Mouse (Mus musculus): ENCODE results near the gene Gamt.

The Gamt gene

DNA sequence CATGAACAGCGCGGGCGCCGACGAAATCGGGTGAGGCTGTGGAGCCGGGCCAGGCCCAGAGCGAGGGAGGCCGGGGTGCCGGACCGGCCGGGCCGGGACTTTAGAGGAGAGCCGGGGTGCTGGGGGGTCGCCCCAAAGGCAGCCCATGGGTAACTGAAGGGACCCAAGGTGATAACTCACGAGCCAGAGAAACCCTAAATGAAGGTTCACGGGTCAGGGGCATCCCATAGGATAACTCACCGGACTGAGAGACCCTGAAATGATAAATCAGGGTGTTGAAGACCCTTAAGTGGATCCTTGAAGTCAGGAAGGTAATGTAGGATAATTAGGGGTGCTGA lies 4.3 kb upstream of the Gamt start:
- no peak for TF ChIP-seq CTCF (conservative IDR thresholded peaks at IDR 0.05; ENCODE audit: low read length)
- TF ChIP-seq POU5F1 (IDR thresholded peaks at IDR 0.05; ENCODE audit: borderline replicate concordance, low read length): no peak
- TF ChIP-seq NANOG (IDR thresholded peaks at IDR 0.05; ENCODE audit: borderline replicate concordance, low read length): no peak

DNA sequence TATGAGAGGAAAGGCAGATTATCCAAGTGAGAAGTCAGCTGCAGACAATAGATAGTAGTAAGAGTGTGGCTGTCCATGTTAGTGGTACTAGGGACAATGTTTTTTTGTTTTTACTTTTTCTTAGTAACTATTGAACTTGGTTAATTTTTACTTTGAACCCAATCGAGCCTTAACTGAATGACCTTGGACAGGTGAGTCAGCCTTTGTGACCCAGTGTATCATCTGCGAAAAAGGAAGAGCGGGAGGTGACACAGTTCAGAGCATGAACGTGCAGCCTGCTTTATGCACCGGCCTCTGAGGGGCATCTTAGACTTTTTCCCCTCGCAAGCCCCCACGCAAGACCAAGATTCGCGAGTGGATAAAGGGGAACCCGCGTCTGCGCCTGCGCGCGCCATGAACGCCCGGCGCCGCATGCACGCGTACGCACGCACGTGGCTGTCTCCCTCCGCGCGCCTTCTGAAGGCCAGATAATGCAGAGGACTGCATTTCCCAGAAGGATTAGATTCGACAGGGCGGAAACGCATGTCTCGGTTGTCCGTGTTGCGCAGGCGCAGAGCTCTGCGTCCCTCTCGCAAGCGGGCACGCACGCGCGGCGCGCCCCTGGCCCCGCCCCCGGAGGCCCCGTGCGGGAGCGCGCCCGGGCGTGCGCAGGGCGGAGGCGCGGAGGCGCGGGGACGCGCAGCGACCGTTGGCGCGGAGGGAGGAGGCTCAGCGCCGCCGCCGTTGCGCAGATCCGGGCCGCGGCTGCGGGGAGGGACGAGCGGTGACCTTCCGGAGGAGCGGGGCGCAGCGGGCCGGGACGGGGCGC lies 3.7 kb upstream of the Gamt start:
- no peaks in the 10 kb centered on the region for H3K9me3 ChIP-seq (ENCODE audit: low read length)
- TF ChIP-seq NANOG (IDR thresholded peaks at IDR 0.05; ENCODE audit: borderline replicate concordance, low read length): no peak
- no peak for TF ChIP-seq POU5F1 (IDR thresholded peaks at IDR 0.05; ENCODE audit: borderline replicate concordance, low read length)
- TF ChIP-seq CTCF (conservative IDR thresholded peaks at IDR 0.05; ENCODE audit: low read length): no peak
- H3K36me3 ChIP-seq (ENCODE audit: insufficient read depth, low read length): peaks cover 35% of the 10 kb centered on the region
- H3K4me3 ChIP-seq (replicated peaks; ENCODE audit: low read length): peak overlapping the region; percentile 99
- peaks cover 68% of the 10 kb centered on the region for H3K4me1 ChIP-seq (replicated peaks; ENCODE audit: low read depth, low read length)
- H3K27me3 ChIP-seq (ENCODE audit: insufficient read depth, low read length): peaks cover 11% of the 10 kb centered on the region

More for the DNA sequence above, 4.3 kb upstream of the Gamt start:
- Histone ChIP-seq H3K27me3 (ENCODE audit: insufficient read depth, low read length) (peaks cover 6% of the 10 kb centered on the region), H3K9me3 (ENCODE audit: low read length) (no peaks in the 10 kb centered on the region), H3K4me3 (replicated peaks; ENCODE audit: low read length) (peak overlapping the region; percentile 99), H3K4me1 (replicated peaks; ENCODE audit: low read depth, low read length) (peaks cover 68% of the 10 kb centered on the region), H3K36me3 (ENCODE audit: insufficient read depth, low read length) (peaks cover 40% of the 10 kb centered on the region)

DNA sequence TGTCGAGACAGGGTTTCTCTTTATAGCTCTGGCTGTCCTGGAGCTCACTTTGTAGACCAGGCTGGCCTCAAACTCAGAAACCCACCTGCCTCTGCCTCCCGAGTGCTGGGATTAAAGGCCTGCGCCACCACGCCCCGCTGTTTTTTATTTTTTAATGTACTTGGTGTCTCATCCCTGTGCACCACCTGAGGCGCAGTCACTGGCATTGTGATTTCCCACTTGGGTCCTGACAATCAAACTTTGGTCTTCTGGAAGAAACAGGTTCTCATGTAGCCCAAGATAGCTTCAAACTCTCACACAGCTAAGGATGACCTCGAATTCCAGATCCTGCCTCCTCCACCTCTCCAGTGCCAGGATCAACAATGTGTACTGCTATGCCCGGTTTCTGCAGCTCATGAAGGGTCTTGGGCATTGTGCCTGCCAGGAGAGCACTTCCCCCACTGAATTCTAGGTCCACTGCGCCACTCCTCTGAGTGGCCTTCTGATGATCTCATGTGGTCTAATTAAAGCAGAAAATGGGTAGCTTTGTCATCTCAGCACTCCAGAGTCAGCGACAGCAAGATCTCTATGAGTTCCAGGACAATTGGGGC lies 2.1 kb upstream of the Gamt start:
- Histone ChIP-seq H3K4me1 (replicated peaks; ENCODE audit: low read depth, low read length) (peaks cover 69% of the 10 kb centered on the region), H3K27me3 (ENCODE audit: insufficient read depth, low read length) (peaks cover 17% of the 10 kb centered on the region), H3K4me3 (replicated peaks; ENCODE audit: low read length) (no peak overlapping the region; the same call in 1 of the 2 replicates), H3K9me3 (ENCODE audit: low read length) (no peaks in the 10 kb centered on the region), H3K36me3 (ENCODE audit: insufficient read depth, low read length) (peaks cover 35% of the 10 kb centered on the region)
- TF ChIP-seq POU5F1 (IDR thresholded peaks at IDR 0.05; ENCODE audit: borderline replicate concordance, low read length): no peak
- TF ChIP-seq CTCF (conservative IDR thresholded peaks at IDR 0.05; ENCODE audit: low read length): no peak
- no peak for TF ChIP-seq NANOG (IDR thresholded peaks at IDR 0.05; ENCODE audit: borderline replicate concordance, low read length)

DNA sequence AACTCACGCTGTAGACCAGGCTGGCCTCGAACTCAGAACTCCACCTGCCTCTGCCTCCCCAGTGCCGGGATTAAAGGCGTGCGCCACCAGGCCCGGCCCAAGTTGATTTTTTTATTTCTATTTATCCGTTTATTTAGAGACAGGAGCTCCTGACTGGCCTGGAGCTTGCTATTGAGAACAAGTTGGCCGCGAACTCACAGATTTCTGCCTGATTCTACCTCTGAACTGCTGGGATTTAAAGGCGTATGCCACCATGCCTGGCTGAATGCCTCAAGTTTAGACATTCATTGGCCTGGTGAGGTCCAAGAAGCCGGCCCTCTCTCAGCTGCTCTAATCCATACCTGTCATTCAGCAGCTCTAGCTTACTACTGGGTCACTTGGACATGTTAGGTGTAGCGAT lies 1.4 kb upstream of the Gamt start:
- peaks cover 34% of the 10 kb centered on the region for H3K36me3 ChIP-seq (ENCODE audit: insufficient read depth, low read length)
- H3K27me3 ChIP-seq (ENCODE audit: insufficient read depth, low read length): peaks cover 17% of the 10 kb centered on the region
- peaks cover 67% of the 10 kb centered on the region for H3K4me1 ChIP-seq (replicated peaks; ENCODE audit: low read depth, low read length)
- TF ChIP-seq POU5F1 (IDR thresholded peaks at IDR 0.05; ENCODE audit: borderline replicate concordance, low read length): no peak
- H3K9me3 ChIP-seq (ENCODE audit: low read length): no peaks in the 10 kb centered on the region
- H3K4me3 ChIP-seq (replicated peaks; ENCODE audit: low read length): peak overlapping the region; percentile 80

DNA sequence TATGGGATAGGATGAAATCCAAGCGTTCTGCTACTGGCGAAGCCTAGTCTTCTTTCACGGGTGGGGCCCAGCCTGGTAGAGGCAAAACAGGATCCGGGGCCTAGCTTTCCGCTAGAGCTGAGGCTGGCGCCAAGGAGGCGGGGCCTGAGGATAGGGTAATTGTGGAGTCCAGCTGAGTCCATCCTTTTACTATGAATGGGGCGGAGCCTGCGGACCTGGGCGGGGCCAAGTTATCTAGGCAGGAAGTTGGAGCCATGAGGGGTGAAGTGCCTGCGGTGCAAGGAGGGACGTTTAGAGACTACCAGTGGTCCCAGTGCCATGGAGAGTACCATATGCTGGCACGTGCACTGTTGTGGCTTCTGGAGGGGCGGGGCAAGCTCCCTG lies 765 bp upstream of the Gamt start:
- H3K9me3 ChIP-seq (ENCODE audit: low read length): no peaks in the 10 kb centered on the region
- peaks cover 35% of the 10 kb centered on the region for H3K36me3 ChIP-seq (ENCODE audit: insufficient read depth, low read length)
- H3K4me3 ChIP-seq (replicated peaks; ENCODE audit: low read length): peak overlapping the region; percentile 80
- peaks cover 67% of the 10 kb centered on the region for H3K4me1 ChIP-seq (replicated peaks; ENCODE audit: low read depth, low read length)
- TF ChIP-seq CTCF (conservative IDR thresholded peaks at IDR 0.05; ENCODE audit: low read length): no peak
- no peak for TF ChIP-seq POU5F1 (IDR thresholded peaks at IDR 0.05; ENCODE audit: borderline replicate concordance, low read length)
- TF ChIP-seq NANOG (IDR thresholded peaks at IDR 0.05; ENCODE audit: borderline replicate concordance, low read length): no peak
- peaks cover 17% of the 10 kb centered on the region for H3K27me3 ChIP-seq (ENCODE audit: insufficient read depth, low read length)

DNA sequence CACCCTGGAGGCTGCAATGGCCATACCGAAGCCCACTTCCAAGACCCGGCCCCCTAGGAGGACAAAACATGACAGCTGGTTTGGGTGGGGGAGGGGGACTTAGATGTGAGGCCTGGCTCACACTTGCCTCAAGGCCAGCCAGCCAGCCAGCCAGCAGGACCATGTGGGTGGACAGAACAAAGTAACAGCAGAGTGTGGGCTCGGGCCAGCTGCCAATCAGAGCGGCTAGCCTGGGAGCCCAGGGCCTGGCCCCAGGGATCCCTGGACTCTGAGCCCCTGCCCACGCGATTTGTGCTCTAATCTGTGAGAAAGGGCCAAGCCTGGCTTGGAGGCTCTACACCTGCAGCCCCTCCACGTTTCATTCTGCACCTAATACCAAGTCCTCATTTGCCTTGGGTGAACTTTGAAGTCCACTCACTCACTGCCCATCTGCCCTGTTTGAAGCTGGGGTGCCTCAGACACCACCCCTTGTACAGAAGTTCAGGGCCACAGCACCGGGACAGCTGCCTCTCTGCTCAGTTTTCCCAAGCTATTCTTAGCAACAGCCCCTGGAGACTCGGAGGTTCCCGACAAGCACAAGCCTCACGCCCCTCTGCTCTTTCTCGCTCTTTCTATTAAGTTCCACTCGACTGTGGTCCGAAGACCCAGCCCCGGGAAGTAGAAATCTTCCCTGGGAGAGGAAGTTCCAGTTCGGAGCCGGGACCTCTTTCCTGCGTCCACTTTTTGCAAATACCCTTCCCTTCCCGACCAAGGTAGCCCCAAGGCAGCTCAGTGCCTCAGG lies 761 bp downstream of the Gamt start:
- Histone ChIP-seq H3K9me3 (ENCODE audit: low read length) (no peaks in the 10 kb centered on the region), H3K36me3 (ENCODE audit: insufficient read depth, low read length) (peaks cover 45% of the 10 kb centered on the region), H3K27me3 (ENCODE audit: insufficient read depth, low read length) (peaks cover 17% of the 10 kb centered on the region), H3K4me3 (replicated peaks; ENCODE audit: low read length) (peak overlapping the region; percentile 80), H3K4me1 (replicated peaks; ENCODE audit: low read depth, low read length) (peaks cover 71% of the 10 kb centered on the region)
- no peak for TF ChIP-seq POU5F1 (IDR thresholded peaks at IDR 0.05; ENCODE audit: borderline replicate concordance, low read length)
- TF ChIP-seq NANOG (IDR thresholded peaks at IDR 0.05; ENCODE audit: borderline replicate concordance, low read length): no peak

DNA sequence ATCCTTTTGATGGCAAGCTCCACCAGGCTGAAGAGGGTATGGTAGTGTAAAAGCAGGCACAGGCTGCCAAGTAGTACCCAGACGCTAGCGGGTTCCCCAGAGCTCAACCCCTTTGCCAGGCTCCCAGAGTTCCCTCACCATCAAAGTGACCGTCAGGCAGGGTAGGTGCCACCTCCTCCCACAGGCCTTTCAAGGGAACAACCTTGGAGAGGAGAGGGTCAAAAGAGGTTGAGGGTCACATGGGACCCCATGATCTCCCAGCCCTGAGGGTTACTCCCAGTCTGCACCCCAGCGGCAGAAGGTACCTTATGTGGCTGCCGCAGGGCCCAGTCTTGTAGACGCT lies 1.4 kb downstream of the Gamt start:
- H3K27me3 ChIP-seq (ENCODE audit: insufficient read depth, low read length): peaks cover 17% of the 10 kb centered on the region
- H3K4me3 ChIP-seq (replicated peaks; ENCODE audit: low read length): peak overlapping the region; percentile 80
- H3K9me3 ChIP-seq (ENCODE audit: low read length): no peaks in the 10 kb centered on the region
- TF ChIP-seq CTCF (conservative IDR thresholded peaks at IDR 0.05; ENCODE audit: low read length) (no peak), NANOG (IDR thresholded peaks at IDR 0.05; ENCODE audit: borderline replicate concordance, low read length) (no peak), POU5F1 (IDR thresholded peaks at IDR 0.05; ENCODE audit: borderline replicate concordance, low read length) (no peak)
- peaks cover 51% of the 10 kb centered on the region for H3K36me3 ChIP-seq (ENCODE audit: insufficient read depth, low read length)
- peaks cover 77% of the 10 kb centered on the region for H3K4me1 ChIP-seq (replicated peaks; ENCODE audit: low read depth, low read length)

DNA sequence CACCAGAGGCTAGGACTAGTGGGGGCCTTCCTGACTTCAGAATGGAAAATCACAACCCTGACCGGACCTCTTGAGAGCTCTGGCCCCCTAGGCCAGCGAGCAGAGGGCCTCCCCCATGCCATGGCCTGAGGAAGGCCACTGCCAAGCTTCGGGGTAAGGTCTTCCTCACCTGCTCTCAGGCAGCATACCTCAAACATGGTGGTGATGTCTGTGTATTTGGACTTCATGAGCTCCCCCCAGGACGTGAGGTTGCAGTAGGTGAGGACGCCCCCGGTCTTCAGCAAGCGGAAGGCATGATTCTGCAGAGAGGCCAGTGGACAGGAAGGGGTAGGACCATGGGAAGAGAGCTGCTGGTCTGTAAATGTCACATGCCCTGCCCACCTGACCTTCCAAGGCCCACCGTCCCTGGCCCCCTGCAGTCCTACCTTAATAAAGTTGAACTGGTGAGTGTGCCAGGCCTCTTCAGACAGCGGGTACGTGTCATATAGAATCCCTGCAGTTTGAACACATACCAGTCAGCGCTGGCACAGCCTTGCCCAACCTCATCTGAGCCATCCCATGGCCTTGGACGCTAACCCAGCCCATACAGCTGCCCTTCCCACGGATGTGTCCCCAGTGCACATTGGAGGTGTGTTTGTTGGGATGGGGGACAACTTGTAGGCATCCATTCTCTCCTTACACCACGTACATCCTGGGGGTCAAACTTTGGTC lies 1.9 kb downstream of the Gamt start:
- Histone ChIP-seq H3K27me3 (ENCODE audit: insufficient read depth, low read length) (peaks cover 17% of the 10 kb centered on the region), H3K4me3 (replicated peaks; ENCODE audit: low read length) (no peak overlapping the region), H3K9me3 (ENCODE audit: low read length) (no peaks in the 10 kb centered on the region), H3K4me1 (replicated peaks; ENCODE audit: low read depth, low read length) (peaks cover 77% of the 10 kb centered on the region), H3K36me3 (ENCODE audit: insufficient read depth, low read length) (peaks cover 56% of the 10 kb centered on the region)
- TF ChIP-seq POU5F1 (IDR thresholded peaks at IDR 0.05; ENCODE audit: borderline replicate concordance, low read length) (no peak), NANOG (IDR thresholded peaks at IDR 0.05; ENCODE audit: borderline replicate concordance, low read length) (no peak), CTCF (conservative IDR thresholded peaks at IDR 0.05; ENCODE audit: low read length) (no peak)

All from E14TG2a.4 (cell line).